Mouse (Mus musculus) CH12.LX (cell line): ENCODE data around the gene Adgrg5. TPM values are rescaled to one million over a fixed set of nuclear protein-coding genes. Genes with fewer than 3 reads are reported as not detected.

Source experiments
- DNase-seq: peaks from one replicate; pipeline ENCODE4 v3.0.0-alpha.2; 2013; ENCODE audit errors: extremely low read depth
- H3K27ac ChIP-seq: 2 replicates; pipeline ENCODE4 v1.5.1; 2012; ENCODE audit warnings: low read depth, mild to moderate bottlenecking, control low read depth, moderate library complexity; ENCODE audit not compliant: insufficient read depth
- H3K27me3 ChIP-seq: replicated peaks from 2 replicates; pipeline ENCODE3; 2012; ENCODE audit warnings: inconsistent platforms
- H3K36me3 ChIP-seq, 2 experiments: replicated peaks in 1 of 2; 2 replicates each; pipeline versions ENCODE3 to v1.6.1; 2012; ENCODE audit warnings: inconsistent platforms in 1 of 2, low read length in 1 of 2, mild to moderate bottlenecking in 1 of 2, mixed read lengths in 1 of 2, moderate library complexity in 1 of 2; ENCODE audit not compliant: control insufficient read depth in 1 of 2, insufficient read depth in 1 of 2
- H3K4me1 ChIP-seq, 2 experiments: 2 replicates each; pipeline ENCODE4 v1.6.1; 2012; ENCODE audit warnings: inconsistent platforms in 1 of 2, moderate library complexity in 1 of 2; ENCODE audit not compliant: insufficient read depth in 2 of 2, control insufficient read depth in 1 of 2
- H3K4me2 ChIP-seq: 2 replicates; pipeline ENCODE4 v1.6.1; 2012; ENCODE audit warnings: low read depth, mild to moderate bottlenecking, control low read depth; ENCODE audit not compliant: poor library complexity, insufficient read depth, severe bottlenecking
- H3K4me3 ChIP-seq, 3 experiments: fragments of 150-350 bp in 1 of 3; sonication (generic) in 1 of 3; replicated peaks in 1 of 3; 2 replicates each; pipeline versions ENCODE3 to v1.5.1; 2011 to 2012; ENCODE audit warnings: low read depth in 2 of 3, low read length in 2 of 3, mild to moderate bottlenecking in 2 of 3, moderate library complexity in 2 of 3, control low read depth in 1 of 3, improper control_type of control experiment in 1 of 3, inconsistent platforms in 1 of 3, mixed read lengths in 1 of 3; ENCODE audit not compliant: poor library complexity in 1 of 3
- H3K79me2 ChIP-seq: replicated peaks from 2 replicates; pipeline ENCODE4 v1.6.1; 2012; ENCODE audit warnings: mild to moderate bottlenecking, moderate library complexity; ENCODE audit not compliant: control insufficient read depth, poor library complexity, insufficient read depth, severe bottlenecking; ENCODE audit errors: extremely low read depth
- H3K9ac ChIP-seq: 2 replicates; pipeline ENCODE4 v1.6.1; 2012; ENCODE audit warnings: low read depth, mild to moderate bottlenecking, control low read depth, moderate library complexity; ENCODE audit not compliant: insufficient read depth
- H3K9me3 ChIP-seq: replicated peaks from 2 replicates; pipeline ENCODE3; 2012; ENCODE audit warnings: low read length, inconsistent platforms, mixed read lengths
- BHLHE40 ChIP-seq: IDR thresholded peaks from 2 replicates; pipeline ENCODE4 v1.6.1; 2011; ENCODE audit warnings: mild to moderate bottlenecking, low read depth, low read length, improper control_type of control experiment
- CHD1 ChIP-seq: IDR thresholded peaks from 2 replicates; pipeline ENCODE4 v1.6.1; 2012; ENCODE audit warnings: low read depth, low read length, improper control_type of control experiment, inconsistent platforms
- CHD2 ChIP-seq: IDR thresholded peaks from 2 replicates; pipeline ENCODE4 v1.6.1; 2011; ENCODE audit warnings: low read length, improper control_type of control experiment
- CTCF ChIP-seq, 2 experiments: IDR thresholded peaks in 1 of 2; conservative IDR thresholded peaks in 1 of 2; 2 replicates each; pipeline ENCODE4 v1.5.1; 2011 to 2012; ENCODE audit warnings: low read depth in 2 of 2, low read length in 2 of 2, improper control_type of control experiment in 1 of 2, inconsistent platforms in 1 of 2, mild to moderate bottlenecking in 1 of 2, moderate library complexity in 1 of 2
- E2F4 ChIP-seq: IDR thresholded peaks from 2 replicates; pipeline ENCODE4 v1.6.1; 2011; ENCODE audit warnings: low read depth, low read length, improper control_type of control experiment; ENCODE audit not compliant: insufficient replicate concordance
- ELF1 ChIP-seq: IDR thresholded peaks from 2 replicates; pipeline ENCODE4 v1.6.1; 2014; ENCODE audit warnings: low read depth, mild to moderate bottlenecking, inconsistent platforms, low read length, improper control_type of control experiment
- EP300 ChIP-seq: IDR thresholded peaks from 2 replicates; pipeline ENCODE4 v1.6.1; 2011; ENCODE audit warnings: low read length, improper control_type of control experiment
- GABPA ChIP-seq: IDR thresholded peaks from 2 replicates; pipeline ENCODE4 v1.6.1; 2012; ENCODE audit warnings: low read depth, low read length, improper control_type of control experiment, inconsistent platforms; ENCODE audit not compliant: insufficient replicate concordance
- HCFC1 ChIP-seq: IDR thresholded peaks from 2 replicates; pipeline ENCODE4 v1.6.1; 2012; ENCODE audit warnings: low read depth, mild to moderate bottlenecking, inconsistent platforms, low read length, improper control_type of control experiment
- KAT2A ChIP-seq: IDR thresholded peaks from 2 replicates; pipeline ENCODE4 v1.6.1; 2012; ENCODE audit warnings: low read length, improper control_type of control experiment, inconsistent platforms; ENCODE audit not compliant: insufficient replicate concordance
- MAZ ChIP-seq: IDR thresholded peaks from 2 replicates; pipeline ENCODE4 v1.6.1; 2012; ENCODE audit warnings: low read depth, mild to moderate bottlenecking, inconsistent platforms, low read length, improper control_type of control experiment, moderate library complexity
- MXI1 ChIP-seq: IDR thresholded peaks from 2 replicates; pipeline ENCODE4 v1.6.1; 2011; ENCODE audit warnings: mild to moderate bottlenecking, low read depth, low read length, improper control_type of control experiment
- MYC ChIP-seq: IDR thresholded peaks from 2 replicates; pipeline ENCODE4 v1.6.1; 2011; ENCODE audit warnings: low read depth, mild to moderate bottlenecking, improper control_type of control experiment, low read length
- NELFE ChIP-seq: IDR thresholded peaks from 2 replicates; pipeline ENCODE4 v1.6.1; 2011; ENCODE audit warnings: low read depth, low read length, improper control_type of control experiment
- NRF1 ChIP-seq: IDR thresholded peaks from 2 replicates; pipeline ENCODE4 v1.6.1; 2014; ENCODE audit warnings: low read depth, mild to moderate bottlenecking, inconsistent platforms, low read length, improper control_type of control experiment, moderate library complexity
- RAD21 ChIP-seq: IDR thresholded peaks from 2 replicates; pipeline ENCODE4 v1.6.1; 2011; ENCODE audit warnings: low read depth, mild to moderate bottlenecking, low read length, improper control_type of control experiment, moderate library complexity
- RCOR1 ChIP-seq: conservative IDR thresholded peaks from 2 replicates; pipeline ENCODE4 v1.6.1; 2012; ENCODE audit warnings: low read depth, mild to moderate bottlenecking, inconsistent platforms, low read length, improper control_type of control experiment
- TBP ChIP-seq: conservative IDR thresholded peaks from 2 replicates; pipeline ENCODE4 v1.6.1; 2011; ENCODE audit warnings: low read depth, low read length, improper control_type of control experiment
- USF1 ChIP-seq: IDR thresholded peaks from 2 replicates; pipeline ENCODE4 v1.6.1; 2014; ENCODE audit warnings: low read depth, mild to moderate bottlenecking, inconsistent platforms, low read length, improper control_type of control experiment
- USF2 ChIP-seq: conservative IDR thresholded peaks from 2 replicates; pipeline ENCODE4 v1.6.1; 2011; ENCODE audit warnings: low read depth, low read length, improper control_type of control experiment
- ZC3H11A ChIP-seq: IDR thresholded peaks from 2 replicates; pipeline ENCODE4 v1.6.1; 2012; ENCODE audit warnings: low read depth, mild to moderate bottlenecking, inconsistent platforms, low read length, improper control_type of control experiment
- ZKSCAN1 ChIP-seq: IDR thresholded peaks from 2 replicates; pipeline ENCODE4 v1.6.1; 2012; ENCODE audit warnings: low read depth, inconsistent platforms, low read length, improper control_type of control experiment, borderline replicate concordance
- ZNF384 ChIP-seq: IDR thresholded peaks from 2 replicates; pipeline ENCODE4 v1.6.1; 2012; ENCODE audit warnings: low read depth, low read length, improper control_type of control experiment, inconsistent platforms
- dilution Hi-C: fragments of 300-500 bp; cut with MboI; formaldehyde crosslinking; loops from 2 replicates; pipeline ENCODE4 v1.14.3; 2020; ENCODE audit warnings: low sequenced_read_pairs; ENCODE audit not compliant: extremely low pct_unique_long_range_greater_than_20kb, extremely low pct_ligation_motif_present
- in situ Hi-C: fragments of 300-500 bp; cut with MboI; formaldehyde crosslinking; loops from 3 replicates; pipeline ENCODE4 v1.14.3; 2019; ENCODE audit warnings: low sequenced_read_pairs, low pct_ligation_motif_present, low pct_unique_long_range_greater_than_20kb, mixed read lengths
- polyA plus RNA-seq: library from polyadenylated mRNA; unstranded; fragments of >175 nt; gene quantifications from 2 replicates; pipeline ENCODE4 v1.2.1, GENCODE M21; 2012; ENCODE audit warnings: low read depth; ENCODE audit not compliant: insufficient read length
- total RNA-seq, 2 experiments: library from RNA; depleted of rRNA; stranded (reverse); fragments of 300-350 nt in 1 of 2; fragments of >200 nt in 1 of 2; gene quantifications; 2 replicates each; pipeline ENCODE4 v1.2.3; 2012 to 2014

Adgrg5 gene
- total and polyA plus RNA-seq, 3 experiments: 0.81 to 10.0 (median 6.9) TPM

DNA sequence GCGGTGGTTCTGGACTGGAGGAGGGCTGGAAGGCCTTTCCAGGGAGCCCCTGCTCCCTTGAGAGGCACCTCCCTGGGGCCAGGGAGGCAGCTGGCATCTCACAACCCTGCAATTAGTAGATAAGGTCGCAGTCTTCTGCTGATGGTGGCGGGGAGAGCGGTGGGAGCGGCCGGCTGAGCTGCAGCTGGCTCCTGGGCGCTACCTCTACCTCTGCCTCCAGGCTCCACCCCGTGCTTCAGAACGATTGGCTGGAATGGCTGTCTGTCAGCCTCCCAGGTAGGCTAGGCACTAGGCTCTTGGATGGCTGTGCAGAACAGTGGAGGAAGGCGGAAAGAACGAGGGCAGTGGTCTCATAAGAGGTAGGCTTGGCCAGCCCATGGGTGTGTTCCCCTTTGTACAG is 24.2 kb upstream of the Adgrg5 start:
- in situ Hi-C loops (no loop called here), dilution Hi-C loops (no loop called here)
- peaks cover 0 to 5% of the 10 kb centered on the region in 2 experiments for H3K36me3 ChIP-seq
- H3K9ac ChIP-seq: no peak overlapping the region
- H3K4me2 ChIP-seq: no peak overlapping the region
- no peak for DNase-seq
- no peak overlapping the region for H3K4me3 ChIP-seq
- TF ChIP-seq USF2: no peak
- TF ChIP-seq KAT2A: no peak
- TF ChIP-seq MYC: no peak
- TF ChIP-seq TBP: no peak
- no peak for TF ChIP-seq EP300
- TF ChIP-seq CHD1: no peak
- no peak for TF ChIP-seq ZKSCAN1
- H3K4me1 ChIP-seq: peaks cover 8 to 17% of the 10 kb centered on the region in 2 experiments
- H3K79me2 ChIP-seq: no peaks in the 10 kb centered on the region
- no peak overlapping the region for H3K27ac ChIP-seq
- H3K27me3 ChIP-seq: peaks cover 23% of the 10 kb centered on the region
- no peaks in the 10 kb centered on the region for H3K9me3 ChIP-seq

DNA sequence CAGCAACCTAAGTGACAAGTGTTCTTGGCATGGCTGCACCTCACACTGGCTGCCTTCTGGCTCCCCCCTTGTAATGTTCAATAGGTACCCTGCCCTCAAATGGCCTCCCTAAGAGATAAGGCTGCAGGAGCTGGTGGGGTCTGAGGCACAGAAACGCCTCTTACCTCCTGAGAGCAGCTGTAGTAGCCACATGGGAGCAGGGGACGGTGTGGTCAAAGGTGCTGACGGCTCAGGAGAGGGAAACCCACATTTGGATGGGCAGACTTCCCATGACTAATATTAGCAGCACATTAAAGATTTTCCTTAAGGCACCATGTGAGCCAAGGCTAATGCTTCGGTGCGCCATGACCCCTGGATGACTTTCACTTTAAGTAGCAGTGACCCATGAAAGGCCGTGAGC is 22.9 kb upstream of the Adgrg5 start:
- Histone ChIP-seq H3K27me3 (peaks cover 18% of the 10 kb centered on the region), H3K4me1 (peaks cover 6 to 17% of the 10 kb centered on the region in 2 experiments), H3K4me2 (no peak overlapping the region), H3K36me3 (peaks cover 2 to 12% of the 10 kb centered on the region in 2 experiments), H3K4me3 (no peak overlapping the region), H3K9ac (no peak overlapping the region), H3K9me3 (no peaks in the 10 kb centered on the region), H3K79me2 (no peaks in the 10 kb centered on the region), H3K27ac (no peak overlapping the region)
- TF ChIP-seq GABPA (no peak), MAZ (no peak), KAT2A (no peak), ZC3H11A (no peak), HCFC1 (no peak), EP300 (no peak), ELF1 (no peak), NRF1 (no peak), RAD21 (no peak), ZKSCAN1 (no peak), RCOR1 (no peak), BHLHE40 (no peak), MXI1 (no peak), CTCF (conservative IDR thresholded peaks at IDR 0.05 in 1 of 2, IDR thresholded peaks at IDR 0.05 in 1 of 2; ENCODE audit: low read depth in 2 of 2, low read length in 2 of 2) (no peak), CHD1 (no peak), USF1 (no peak), NELFE (no peak), CHD2 (no peak), E2F4 (no peak), ZNF384 (no peak)
- no peak for DNase-seq
- dilution Hi-C loops (no loop called here), in situ Hi-C loops (loop anchor here (10.0 kb wide), 1 partner anchor 196 kb away; no protein-coding TSS in a partner anchor)
